Mouse (Mus musculus): ENCODE data around the gene Cyp2c23.

Cyp2c23 gene

GRCm38 (mm10) chr19:44023066-44023465, 5.9 kb downstream of the Cyp2c23 start:
- no peak for DNase-seq

- DNase-seq: peak; percentile 82
These were observed 7.5 kb downstream of the Cyp2c23 start for GRCm38 (mm10) chr19:44021502-44021901.

GRCm38 (mm10) chr19:44019739-44020138, 9.3 kb downstream of the Cyp2c23 start:
- no peak for DNase-seq

- DNase-seq: no peak
These were observed 15.1 kb downstream of the Cyp2c23 start for GRCm38 (mm10) chr19:44013862-44014261.

GRCm38 (mm10) chr19:44008784-44009183, 20.2 kb downstream of the Cyp2c23 start:
- DNase-seq: no peak

GRCm38 (mm10) chr19:44007186-44007585, 21.8 kb downstream of the Cyp2c23 start:
- no peak for DNase-seq

- no peak for DNase-seq
These were observed 24.0 kb downstream of the Cyp2c23 start for GRCm38 (mm10) chr19:44005025-44005424.

- no peak for DNase-seq
These were observed 24.7 kb downstream of the Cyp2c23 start for GRCm38 (mm10) chr19:44004261-44004660.

GRCm38 (mm10) chr19:44000720-44001119, 28.3 kb downstream of the Cyp2c23 start:
- no peak for DNase-seq

- DNase-seq: no peak
These were observed 28.9 kb downstream of the Cyp2c23 start for GRCm38 (mm10) chr19:44000061-44000460.

GRCm38 (mm10) chr19:43998802-43999527, 30.0 kb downstream of the Cyp2c23 start:
- no peak for DNase-seq

GRCm38 (mm10) chr19:43998101-43998500, 30.9 kb downstream of the Cyp2c23 start:
- DNase-seq: no peak

- no peak for DNase-seq
These were observed 33.6 kb downstream of the Cyp2c23 start for GRCm38 (mm10) chr19:43995427-43995826.

- DNase-seq: no peak
These were observed 36.5 kb downstream of the Cyp2c23 start for GRCm38 (mm10) chr19:43992464-43992863.

- DNase-seq: no peak
These were observed 38.6 kb downstream of the Cyp2c23 start for GRCm38 (mm10) chr19:43990362-43990761.

GRCm38 (mm10) chr19:43986069-43986794, 42.8 kb downstream of the Cyp2c23 start, which contains the start of gene Cpn1:
Gene Cpn1 (minus strand): TSS chr19:43986556.
- DNase-seq: peak; percentile 75

- DNase-seq: no peak
These were observed 47.0 kb downstream of the Cyp2c23 start for GRCm38 (mm10) chr19:43981992-43982391.

GRCm38 (mm10) chr19:43980711-43981110, 48.3 kb downstream of the Cyp2c23 start:
- DNase-seq: no peak

GRCm38 (mm10) chr19:43977799-43978198, 51.2 kb downstream of the Cyp2c23 start:
- no peak for DNase-seq

- DNase-seq: no peak
These were observed 52.3 kb downstream of the Cyp2c23 start for GRCm38 (mm10) chr19:43976661-43977060.

- no peak for DNase-seq
These were observed 54.8 kb downstream of the Cyp2c23 start for GRCm38 (mm10) chr19:43974221-43974620.

- no peak for DNase-seq
These were observed 55.3 kb downstream of the Cyp2c23 start for GRCm38 (mm10) chr19:43973711-43974110.

GRCm38 (mm10) chr19:43972129-43972528, 56.9 kb downstream of the Cyp2c23 start:
- DNase-seq: no peak

GRCm38 (mm10) chr19:43968436-43969026, 60.5 kb downstream of the Cyp2c23 start:
- no peak for DNase-seq

Measured in kidney, postnatal 14 days (tissue).